Mouse (Mus musculus) lung, adult 2 months (tissue): ENCODE measurements around the gene Utrn. TPM values are rescaled to one million over a fixed set of nuclear protein-coding genes. Genes with fewer than 3 reads are reported as not detected.

ENCODE experiments used
- DNase-seq: peaks from one replicate; pipeline ENCODE4 v3.0.0; 2022
- H3K4me1 ChIP-seq: fragments of 200-500 bp; 2 replicates; pipeline ENCODE4 v1.6.1; 2011; ENCODE audit warnings: low read length; ENCODE audit not compliant: control insufficient read depth, insufficient read depth
- H3K4me3 ChIP-seq: fragments of 200-500 bp; replicated peaks from 2 replicates; pipeline ENCODE3; 2011; ENCODE audit warnings: low read depth, mild to moderate bottlenecking, control low read depth, low read length; ENCODE audit errors: extremely low read depth
- CTCF ChIP-seq: fragments of 200-500 bp; IDR thresholded peaks from 2 replicates; pipeline ENCODE4 v1.5.1; 2011; ENCODE audit warnings: mild to moderate bottlenecking, low read length, control low read depth; ENCODE audit not compliant: insufficient read depth
- POLR2A ChIP-seq: fragments of 200-500 bp; IDR thresholded peaks from 2 replicates; pipeline ENCODE4 v1.6.1; 2011; ENCODE audit warnings: low read depth, mild to moderate bottlenecking, control low read depth, low read length, borderline replicate concordance; ENCODE audit errors: extremely low read depth
- whole genome bisulfite sequencing: fragments of 180-500 bp; shearing (Covaris S2); methylation state at CpG from one replicate; pipeline ENCODE4 v1.1.7; 2018; 5-methylcytosine and 5-hydroxymethylcytosine counted together
- polyA plus RNA-seq: library from polyadenylated mRNA; depleted of rRNA; stranded (reverse); fragments of >200 nt; gene quantifications from 2 replicates; pipeline ENCODE4 v1.2.3, GENCODE M21; 2012

Utrn gene
- polyA plus RNA-seq, 1 experiment = 59.1 TPM

DNA sequence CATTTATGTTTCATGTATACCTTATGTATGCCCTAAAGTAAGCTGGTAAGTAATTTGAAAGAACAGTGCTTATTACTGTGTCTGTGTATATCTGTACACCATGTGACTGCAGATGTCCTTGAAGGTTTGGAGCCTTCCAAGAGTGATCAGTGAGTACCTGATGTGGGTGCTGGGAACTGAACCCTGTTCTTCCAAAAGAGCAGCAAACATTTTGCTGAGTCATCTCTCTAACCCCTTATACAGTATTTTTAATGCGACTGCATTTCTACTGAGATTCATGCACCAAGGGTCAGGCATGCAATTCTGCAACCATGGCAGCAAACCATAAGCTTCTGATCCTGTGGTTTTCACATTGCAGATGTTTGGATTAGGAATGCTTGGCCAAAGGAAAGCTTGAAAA is 412.3 kb downstream of the Utrn start:
- TF ChIP-seq CTCF = no peak
- TF ChIP-seq POLR2A = no peak
- H3K4me3 ChIP-seq = no peak overlapping the region
- DNase-seq = no peak
- no peaks in the 10 kb centered on the region for H3K4me1 ChIP-seq
- WGBS = 95% methylated on average over 1 of the region's 1 CpGs

- TF ChIP-seq CTCF = no peak
- TF ChIP-seq POLR2A = no peak
- 75% methylated on average over 2 of the region's 2 CpGs for WGBS
- no peak for DNase-seq
- no peak overlapping the region for H3K4me3 ChIP-seq
- H3K4me1 ChIP-seq = no peaks in the 10 kb centered on the region
Observed at GRCm38 (mm10) chr10:12452641-12453040, 416.5 kb downstream of the Utrn start.

- no peaks in the 10 kb centered on the region for H3K4me1 ChIP-seq
- TF ChIP-seq POLR2A = no peak
- no peak for TF ChIP-seq CTCF
- H3K4me3 ChIP-seq = no peak overlapping the region
- DNase-seq = no peak
- WGBS = 64% methylated on average over 4 of the region's 4 CpGs
Observed at GRCm38 (mm10) chr10:12444122-12444521, 425.0 kb downstream of the Utrn start.

GRCm38 (mm10) chr10:12433161-12433560 is 436.0 kb downstream of the Utrn start:
- WGBS = 90% methylated on average over 2 of the region's 2 CpGs
- Histone ChIP-seq H3K4me3 (no peak overlapping the region), H3K4me1 (no peaks in the 10 kb centered on the region)
- no peak for TF ChIP-seq POLR2A
- TF ChIP-seq CTCF = no peak
- DNase-seq = no peak

GRCm38 (mm10) chr10:12430399-12430798 is 438.8 kb downstream of the Utrn start:
- no peak for DNase-seq
- H3K4me3 ChIP-seq = no peak overlapping the region
- no peaks in the 10 kb centered on the region for H3K4me1 ChIP-seq
- TF ChIP-seq CTCF = no peak
- no peak for TF ChIP-seq POLR2A

DNA sequence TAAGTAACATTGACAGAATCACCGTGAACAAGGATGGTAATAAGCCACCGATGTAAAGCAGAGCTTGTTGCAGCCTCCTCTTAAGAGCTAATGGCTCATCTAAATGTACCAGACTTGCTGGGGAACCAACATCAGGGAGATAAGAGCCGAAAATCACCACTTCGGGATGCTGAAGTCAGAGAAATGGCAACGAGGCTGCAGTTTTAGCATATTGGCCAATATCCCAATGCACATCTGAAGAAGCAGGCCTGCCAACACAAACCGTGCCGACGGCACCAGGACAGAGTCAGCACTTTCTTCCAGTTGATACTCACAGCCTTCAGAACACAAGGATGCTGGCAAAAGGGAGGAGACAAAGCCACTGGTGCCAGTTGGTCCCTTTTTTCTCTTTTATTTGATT is 442.3 kb downstream of the Utrn start:
- no peak for DNase-seq
- 81% methylated on average over 8 of the region's 8 CpGs for WGBS
- H3K4me3 ChIP-seq = no peak overlapping the region
- H3K4me1 ChIP-seq = no peaks in the 10 kb centered on the region
- TF ChIP-seq CTCF = no peak
- TF ChIP-seq POLR2A = no peak

DNA sequence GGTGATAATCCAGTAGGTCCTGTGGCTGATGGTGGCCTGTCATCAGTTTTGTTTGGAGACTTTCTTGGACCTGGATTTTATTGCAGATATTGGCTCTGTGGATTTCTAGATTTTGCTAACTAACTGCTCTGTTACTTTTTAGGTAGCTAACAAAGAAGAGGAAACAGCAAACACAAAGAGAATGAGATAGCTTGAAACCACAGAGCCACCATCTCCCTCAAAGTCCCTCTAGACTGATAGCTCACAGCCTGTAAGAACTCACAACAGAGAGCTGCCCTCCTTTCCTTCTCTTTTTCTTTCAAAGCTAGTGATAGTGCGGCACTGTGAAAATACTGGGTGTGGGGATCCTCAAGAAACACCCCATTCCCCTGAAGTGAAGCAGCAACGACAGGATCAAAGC is 444.2 kb downstream of the Utrn start:
- no peak for TF ChIP-seq POLR2A
- no peaks in the 10 kb centered on the region for H3K4me1 ChIP-seq
- H3K4me3 ChIP-seq = no peak overlapping the region
- DNase-seq = no peak
- 85% methylated on average over 2 of the region's 2 CpGs for WGBS

DNA sequence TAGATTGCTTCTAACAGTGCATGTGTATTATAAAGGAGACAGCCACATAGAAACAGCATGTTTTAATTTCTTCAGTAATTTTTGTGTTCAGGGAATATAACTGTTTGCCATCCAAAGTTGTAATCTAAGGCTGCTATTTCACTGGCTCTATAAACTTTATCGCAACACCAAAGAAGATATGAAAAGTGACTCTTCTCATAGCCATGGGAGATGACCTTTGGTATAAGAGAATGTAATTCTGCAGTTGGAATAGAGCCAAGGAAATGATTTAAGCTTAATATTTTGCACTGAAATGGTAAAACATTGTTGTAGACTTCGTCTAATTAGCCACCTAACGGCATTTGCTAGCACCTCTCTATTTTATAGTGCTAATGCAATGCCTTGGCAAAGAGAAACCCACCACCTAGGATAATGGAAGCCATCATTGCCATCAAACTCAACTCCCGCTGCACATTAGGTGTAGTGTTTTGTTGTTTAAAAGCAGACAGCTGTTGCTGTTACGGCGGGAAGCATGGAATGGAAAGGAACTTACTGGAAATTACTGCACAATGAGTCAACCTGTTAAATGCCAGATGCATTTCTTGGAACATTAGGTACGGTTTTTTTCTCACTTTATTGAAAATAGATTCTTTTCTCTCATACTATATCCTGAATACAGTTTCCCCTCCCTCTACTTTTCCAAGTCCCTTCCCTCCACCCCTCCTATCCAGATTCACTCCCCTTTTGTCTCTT is 445.0 kb downstream of the Utrn start:
- TF ChIP-seq POLR2A (no peak), CTCF (no peak)
- 89% methylated on average over 7 of the region's 7 CpGs for WGBS

GRCm38 (mm10) chr10:12414967-12415366 is 454.2 kb downstream of the Utrn start:
- H3K4me3 ChIP-seq = no peak overlapping the region
- TF ChIP-seq CTCF = no peak
- TF ChIP-seq POLR2A = no peak
- DNase-seq = no peak
- WGBS = 91% methylated on average over 3 of the region's 3 CpGs
- H3K4me1 ChIP-seq = no peaks in the 10 kb centered on the region

More for the DNA sequence above, 445.0 kb downstream of the Utrn start:
- DNase-seq = no peak
- Histone ChIP-seq H3K4me3 (no peak overlapping the region), H3K4me1 (no peaks in the 10 kb centered on the region)

GRCm38 (mm10) chr10:12406338-12407110 is 462.6 kb downstream of the Utrn start:
- 86% methylated on average over 12 of the region's 12 CpGs for WGBS
- DNase-seq = no peak
- no peaks in the 10 kb centered on the region for H3K4me1 ChIP-seq
- TF ChIP-seq POLR2A (no peak), CTCF (no peak)
- no peak overlapping the region for H3K4me3 ChIP-seq

DNA sequence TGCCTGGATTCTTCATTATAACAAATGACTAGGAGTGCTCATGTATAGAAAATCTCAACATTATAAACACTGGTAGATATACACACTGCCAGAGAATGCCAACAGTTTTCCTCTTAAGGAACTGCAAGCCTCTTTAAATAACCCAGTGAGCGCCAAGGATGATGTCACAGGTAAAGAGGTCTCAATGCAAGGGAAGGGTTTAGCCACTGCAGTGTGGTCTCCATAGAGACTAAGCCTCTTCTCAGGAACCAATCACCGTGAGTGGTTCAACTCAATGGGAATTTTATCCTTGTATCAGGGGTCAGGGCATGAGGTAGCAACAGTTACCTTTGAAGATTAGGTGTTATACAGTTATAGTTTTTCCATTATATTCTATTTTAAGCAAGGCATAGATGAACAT is 469.7 kb downstream of the Utrn start:
- no peak for TF ChIP-seq CTCF
- TF ChIP-seq POLR2A = no peak
- no peak for DNase-seq
- H3K4me1 ChIP-seq = no peaks in the 10 kb centered on the region
- no peak overlapping the region for H3K4me3 ChIP-seq
- WGBS = 62% methylated on average over 2 of the region's 2 CpGs
